Mouse (Mus musculus): ENCODE data around the gene Rbm17. TPM values are rescaled to one million over a fixed set of nuclear protein-coding genes. Genes with fewer than 3 reads are reported as not detected.

The Rbm17 gene
- total and polyA plus RNA-seq, 3 experiments, result 223 to 318 TPM; not detected in 1

- no peaks in the 10 kb centered on the region for H3K36me3 ChIP-seq (ENCODE audit: control insufficient read depth in 1 of 2, insufficient read depth in 2 of 2, low read length in 2 of 2)
- no peaks in the 10 kb centered on the region for H3K4me1 ChIP-seq (ENCODE audit: control insufficient read depth in 1 of 2, insufficient read depth in 2 of 2, low read length in 2 of 2)
- no peaks in the 10 kb centered on the region for H3K9me3 ChIP-seq (replicated peaks; ENCODE audit: insufficient read depth, low read length)
- no peak overlapping the region for H3K9ac ChIP-seq (ENCODE audit: control insufficient read depth, low read depth, low read length, poor library complexity, severe bottlenecking)
- DNase-seq (ENCODE audit: low read depth, low spot score), result no peak
- no peak overlapping the region for H3K4me3 ChIP-seq (ENCODE audit: control insufficient read depth in 1 of 2, insufficient read depth in 1 of 2, low read depth in 2 of 2, low read length in 2 of 2)
- H3K27me3 ChIP-seq (ENCODE audit: control insufficient read depth in 1 of 2, insufficient read depth in 2 of 2, low read length in 2 of 2), result peaks cover 3 to 7% of the 10 kb centered on the region in 2 experiments
- no peaks in the 10 kb centered on the region for H3K79me2 ChIP-seq (ENCODE audit: control insufficient read depth, insufficient read depth, low read length, poor library complexity)
- H3K27ac ChIP-seq (ENCODE audit: control insufficient read depth, low read depth, low read length), result no peak overlapping the region
- TF ChIP-seq ZMIZ1 (IDR thresholded peaks at IDR 0.05; ENCODE audit: low read depth, low read length) (no peak), RCOR1 (IDR thresholded peaks at IDR 0.05; ENCODE audit: low read depth, low read length) (no peak), MAZ (IDR thresholded peaks at IDR 0.05; ENCODE audit: low read depth, low read length) (no peak), TBP (IDR thresholded peaks at IDR 0.05; ENCODE audit: low read depth, low read length) (no peak), HCFC1 (IDR thresholded peaks at IDR 0.05; ENCODE audit: low read depth, low read length) (no peak), CHD1 (IDR thresholded peaks at IDR 0.05; ENCODE audit: low read depth, low read length) (no peak), ETS1 (IDR thresholded peaks at IDR 0.05; ENCODE audit: low read depth, low read length) (no peak), RAD21 (IDR thresholded peaks at IDR 0.05; ENCODE audit: low read depth, low read length) (no peak), ZNF384 (IDR thresholded peaks at IDR 0.05; ENCODE audit: low read depth, low read length) (no peak), USF2 (IDR thresholded peaks at IDR 0.05; ENCODE audit: borderline replicate concordance in 1 of 2, insufficient read depth in 1 of 2, low read depth in 1 of 2, low read length in 2 of 2) (no peak), NELFE (IDR thresholded peaks at IDR 0.05; ENCODE audit: low read depth, low read length) (no peak), CHD2 (IDR thresholded peaks at IDR 0.05; ENCODE audit: low read length) (no peak), MXI1 (IDR thresholded peaks at IDR 0.05; ENCODE audit: low read depth, low read length) (no peak), MYB (IDR thresholded peaks at IDR 0.05; ENCODE audit: low read depth, low read length) (no peak), BHLHE40 (IDR thresholded peaks at IDR 0.05; ENCODE audit: borderline replicate concordance, low read depth, low read length) (no peak)
Observed at GRCm38 (mm10) chr2:11619598-11619997, 15.6 kb upstream of the Rbm17 start.

- no peak overlapping the region for H3K9ac ChIP-seq (ENCODE audit: control insufficient read depth, low read depth, low read length, poor library complexity, severe bottlenecking)
- no peaks in the 10 kb centered on the region for H3K4me1 ChIP-seq (ENCODE audit: control insufficient read depth in 1 of 2, insufficient read depth in 2 of 2, low read length in 2 of 2)
- H3K27ac ChIP-seq (ENCODE audit: control insufficient read depth, low read depth, low read length), result no peak overlapping the region
- peaks cover 3 to 4% of the 10 kb centered on the region in 2 experiments for H3K27me3 ChIP-seq (ENCODE audit: control insufficient read depth in 1 of 2, insufficient read depth in 2 of 2, low read length in 2 of 2)
- no peak overlapping the region for H3K4me3 ChIP-seq (ENCODE audit: control insufficient read depth in 1 of 2, insufficient read depth in 1 of 2, low read depth in 2 of 2, low read length in 2 of 2)
- H3K79me2 ChIP-seq (ENCODE audit: control insufficient read depth, insufficient read depth, low read length, poor library complexity), result no peaks in the 10 kb centered on the region
- H3K36me3 ChIP-seq (ENCODE audit: control insufficient read depth in 1 of 2, insufficient read depth in 2 of 2, low read length in 2 of 2), result no peaks in the 10 kb centered on the region
- TF ChIP-seq MYC (IDR thresholded peaks at IDR 0.05; ENCODE audit: low read depth, low read length) (no peak), ETS1 (IDR thresholded peaks at IDR 0.05; ENCODE audit: low read depth, low read length) (no peak), CHD1 (IDR thresholded peaks at IDR 0.05; ENCODE audit: low read depth, low read length) (no peak), NRF1 (IDR thresholded peaks at IDR 0.05; ENCODE audit: insufficient read depth, low read depth, low read length, poor library complexity, severe bottlenecking) (no peak), ZNF384 (IDR thresholded peaks at IDR 0.05; ENCODE audit: low read depth, low read length) (no peak), POLR2AphosphoS5 (IDR thresholded peaks at IDR 0.05; ENCODE audit: borderline replicate concordance, low read depth, low read length) (no peak), CTCF (IDR thresholded peaks at IDR 0.05 in 2 of 3, conservative IDR thresholded peaks at IDR 0.05 in 1 of 3; ENCODE audit: control insufficient read depth in 1 of 3, insufficient read depth in 1 of 3, low read depth in 2 of 3, low read length in 3 of 3, poor library complexity in 1 of 3, severe bottlenecking in 1 of 3) (no peak), ZC3H11A (IDR thresholded peaks at IDR 0.05; ENCODE audit: low read depth, low read length) (no peak), RAD21 (IDR thresholded peaks at IDR 0.05; ENCODE audit: low read depth, low read length) (no peak), CHD2 (IDR thresholded peaks at IDR 0.05; ENCODE audit: low read length) (no peak), MAFK (IDR thresholded peaks at IDR 0.05; ENCODE audit: borderline replicate concordance, low read depth, low read length) (no peak), TCF12 (IDR thresholded peaks at IDR 0.05; ENCODE audit: low read depth, low read length) (no peak), NELFE (IDR thresholded peaks at IDR 0.05; ENCODE audit: low read depth, low read length) (no peak), MAX (IDR thresholded peaks at IDR 0.05; ENCODE audit: low read length) (no peak), SIN3A (IDR thresholded peaks at IDR 0.05; ENCODE audit: low read length) (no peak), ELF1 (IDR thresholded peaks at IDR 0.05; ENCODE audit: low read depth, low read length) (no peak)
- no peak for DNase-seq (ENCODE audit: low read depth, low spot score)
- no peaks in the 10 kb centered on the region for H3K9me3 ChIP-seq (replicated peaks; ENCODE audit: insufficient read depth, low read length)
Observed at GRCm38 (mm10) chr2:11616846-11617245, 12.9 kb upstream of the Rbm17 start.

All from MEL (cell line).